Mouse (Mus musculus): ENCODE measurements around the gene Htra1. TPM values are rescaled to one million over a fixed set of nuclear protein-coding genes. Genes with fewer than 3 reads are reported as not detected.

The Htra1 gene
- total RNA-seq (2014; fragmentation: Nextera tagmentation) (not detected in 2 replicates), total RNA-seq (2017) (not detected in 2 replicates), polyA plus RNA-seq (2012) (not detected in 2 replicates)

DNA sequence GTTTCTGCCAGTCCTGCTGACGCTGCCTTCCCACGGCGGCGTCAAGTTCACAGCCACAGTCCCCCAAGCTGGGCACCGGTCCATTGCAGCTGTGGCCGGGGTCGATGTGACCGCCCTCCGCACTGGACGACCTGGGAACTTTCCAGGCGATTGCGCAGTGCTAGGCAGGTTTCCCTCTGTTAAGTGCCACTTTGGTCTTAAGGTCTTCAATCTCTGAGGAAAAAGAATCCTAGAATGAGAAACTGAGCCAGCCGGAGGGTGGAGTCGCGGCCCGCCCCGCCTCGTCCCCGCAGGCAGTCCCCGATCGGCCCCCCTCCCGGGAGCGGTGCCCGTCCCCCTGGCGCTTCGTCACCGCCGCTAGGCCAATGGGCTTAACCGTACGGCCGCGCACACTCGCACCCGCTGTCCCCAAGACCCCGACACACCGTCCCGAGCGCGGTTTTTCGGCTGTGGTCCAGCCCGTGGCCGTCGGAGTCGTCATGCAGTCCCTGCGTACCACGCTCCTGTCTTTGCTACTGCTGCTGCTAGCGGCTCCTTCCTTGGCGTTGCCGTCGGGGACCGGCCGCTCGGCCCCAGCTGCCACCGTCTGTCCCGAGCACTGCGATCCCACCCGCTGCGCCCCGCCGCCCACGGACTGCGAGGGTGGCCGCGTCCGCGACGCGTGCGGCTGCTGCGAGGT, at the start of gene Htra1:
Htra1 (plus strand) TSS at position 319 of the 679 bp plus-strand sequence.
- Histone ChIP-seq H3K4me3 (ENCODE audit: low read depth, low read length) (peak within 1 kb of the TSS; percentile 46), H3K27me3 (ENCODE audit: insufficient read depth, low read length) (no peaks in the 10 kb centered on the region), H3K9me3 (replicated peaks) (peaks cover 85% of the 10 kb centered on the region), H3K4me1 (ENCODE audit: insufficient read depth, low read depth, low read length) (no peaks in the 10 kb centered on the region), H3K36me3 (replicated peaks) (no peaks in the 10 kb centered on the region)
- TF ChIP-seq POLR2AphosphoS5 (IDR thresholded peaks at IDR 0.05; ENCODE audit: insufficient replicate concordance, low read depth, low read length) (no peak), CTCF (IDR thresholded peaks at IDR 0.05; ENCODE audit: low read depth, low read length) (no peak), GATA1 (IDR thresholded peaks at IDR 0.05; ENCODE audit: borderline replicate concordance, low read length) (no peak), TAL1 (conservative IDR thresholded peaks at IDR 0.05; ENCODE audit: low read depth, low read length) (no peak), GATA2 (IDR thresholded peaks at IDR 0.05; ENCODE audit: borderline replicate concordance, low read depth, low read length) (no peak)
- ATAC-seq (ENCODE audit: extremely low read depth, insufficient number of reproducible peaks, low FRiP score, poor library complexity, severe bottlenecking): no peak
- no peak for DNase-seq (ENCODE audit: low spot score)

- no peaks in the 10 kb centered on the region for H3K4me1 ChIP-seq (ENCODE audit: insufficient read depth, low read depth, low read length)
- DNase-seq (ENCODE audit: low spot score): no peak
- TF ChIP-seq POLR2AphosphoS5 (IDR thresholded peaks at IDR 0.05; ENCODE audit: insufficient replicate concordance, low read depth, low read length) (no peak), TAL1 (conservative IDR thresholded peaks at IDR 0.05; ENCODE audit: low read depth, low read length) (no peak), CTCF (IDR thresholded peaks at IDR 0.05; ENCODE audit: low read depth, low read length) (no peak), GATA1 (IDR thresholded peaks at IDR 0.05; ENCODE audit: borderline replicate concordance, low read length) (no peak), GATA2 (IDR thresholded peaks at IDR 0.05; ENCODE audit: borderline replicate concordance, low read depth, low read length) (no peak)
- H3K27me3 ChIP-seq (ENCODE audit: insufficient read depth, low read length): no peaks in the 10 kb centered on the region
- no peak overlapping the region for H3K4me3 ChIP-seq (ENCODE audit: low read depth, low read length)
- no peak for ATAC-seq (ENCODE audit: extremely low read depth, insufficient number of reproducible peaks, low FRiP score, poor library complexity, severe bottlenecking)
- H3K36me3 ChIP-seq (replicated peaks): no peaks in the 10 kb centered on the region
- peaks cover 28% of the 10 kb centered on the region for H3K9me3 ChIP-seq (replicated peaks)
These were observed 49.7 kb upstream of the Htra1 start for GRCm38 (mm10) chr7:130886246-130886645.

DNA sequence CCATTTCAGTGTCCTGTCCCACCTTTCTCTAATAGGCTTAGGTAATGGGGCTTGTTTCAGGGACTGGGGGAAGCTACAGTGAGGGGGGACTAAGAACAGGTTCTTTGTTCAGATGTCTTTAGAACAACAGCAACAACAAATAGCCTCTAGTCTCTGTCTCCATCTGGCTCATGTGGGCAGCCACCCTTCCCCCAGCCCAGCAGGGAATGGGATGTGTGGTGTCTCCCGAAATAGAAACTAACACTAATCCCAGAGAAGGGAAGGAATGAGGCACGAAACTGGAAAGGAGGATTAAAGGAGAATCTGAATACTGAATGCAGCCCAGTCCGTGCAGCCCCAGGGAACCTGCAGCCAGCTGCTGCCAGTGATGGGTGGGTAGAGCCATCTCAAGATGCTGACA, 48.0 kb upstream of the Htra1 start:
- TF ChIP-seq GATA2 (IDR thresholded peaks at IDR 0.05; ENCODE audit: borderline replicate concordance, low read depth, low read length) (no peak), GATA1 (IDR thresholded peaks at IDR 0.05; ENCODE audit: borderline replicate concordance, low read length) (no peak), CTCF (IDR thresholded peaks at IDR 0.05; ENCODE audit: low read depth, low read length) (no peak), POLR2AphosphoS5 (IDR thresholded peaks at IDR 0.05; ENCODE audit: insufficient replicate concordance, low read depth, low read length) (no peak), TAL1 (conservative IDR thresholded peaks at IDR 0.05; ENCODE audit: low read depth, low read length) (no peak)
- ATAC-seq (ENCODE audit: extremely low read depth, insufficient number of reproducible peaks, low FRiP score, poor library complexity, severe bottlenecking) (no peak), DNase-seq (ENCODE audit: low spot score) (no peak)
- Histone ChIP-seq H3K4me3 (ENCODE audit: low read depth, low read length) (no peak overlapping the region), H3K27me3 (ENCODE audit: insufficient read depth, low read length) (no peaks in the 10 kb centered on the region), H3K4me1 (ENCODE audit: insufficient read depth, low read depth, low read length) (no peaks in the 10 kb centered on the region), H3K36me3 (replicated peaks) (no peaks in the 10 kb centered on the region), H3K9me3 (replicated peaks) (peaks cover 34% of the 10 kb centered on the region)

GRCm38 (mm10) chr7:130890871-130891270, 45.0 kb upstream of the Htra1 start:
- Histone ChIP-seq H3K27me3 (ENCODE audit: insufficient read depth, low read length) (no peaks in the 10 kb centered on the region), H3K9me3 (replicated peaks) (peaks cover 32% of the 10 kb centered on the region), H3K4me3 (ENCODE audit: low read depth, low read length) (no peak overlapping the region), H3K4me1 (ENCODE audit: insufficient read depth, low read depth, low read length) (no peaks in the 10 kb centered on the region), H3K36me3 (replicated peaks) (no peaks in the 10 kb centered on the region)
- DNase-seq (ENCODE audit: low spot score): no peak
- ATAC-seq (ENCODE audit: extremely low read depth, insufficient number of reproducible peaks, low FRiP score, poor library complexity, severe bottlenecking): no peak
- TF ChIP-seq GATA2 (IDR thresholded peaks at IDR 0.05; ENCODE audit: borderline replicate concordance, low read depth, low read length): no peak
- TF ChIP-seq TAL1 (conservative IDR thresholded peaks at IDR 0.05; ENCODE audit: low read depth, low read length): no peak
- TF ChIP-seq CTCF (IDR thresholded peaks at IDR 0.05; ENCODE audit: low read depth, low read length): no peak
- no peak for TF ChIP-seq POLR2AphosphoS5 (IDR thresholded peaks at IDR 0.05; ENCODE audit: insufficient replicate concordance, low read depth, low read length)
- TF ChIP-seq GATA1 (IDR thresholded peaks at IDR 0.05; ENCODE audit: borderline replicate concordance, low read length): no peak

- no peak for DNase-seq (ENCODE audit: low spot score)
- H3K4me3 ChIP-seq (ENCODE audit: low read depth, low read length): no peak overlapping the region
These were observed 42.9 kb upstream of the Htra1 start for GRCm38 (mm10) chr7:130892973-130893372.

GRCm38 (mm10) chr7:130894931-130895617, 40.8 kb upstream of the Htra1 start:
- peaks cover 25% of the 10 kb centered on the region for H3K9me3 ChIP-seq (replicated peaks)
- no peaks in the 10 kb centered on the region for H3K4me1 ChIP-seq (ENCODE audit: insufficient read depth, low read depth, low read length)
- no peak for TF ChIP-seq POLR2AphosphoS5 (IDR thresholded peaks at IDR 0.05; ENCODE audit: insufficient replicate concordance, low read depth, low read length)
- TF ChIP-seq TAL1 (conservative IDR thresholded peaks at IDR 0.05; ENCODE audit: low read depth, low read length): no peak
- no peak for TF ChIP-seq CTCF (IDR thresholded peaks at IDR 0.05; ENCODE audit: low read depth, low read length)
- no peak for TF ChIP-seq GATA1 (IDR thresholded peaks at IDR 0.05; ENCODE audit: borderline replicate concordance, low read length)
- ATAC-seq (ENCODE audit: extremely low read depth, insufficient number of reproducible peaks, low FRiP score, poor library complexity, severe bottlenecking) (no peak), DNase-seq (ENCODE audit: low spot score) (no peak)
- no peaks in the 10 kb centered on the region for H3K36me3 ChIP-seq (replicated peaks)
- H3K4me3 ChIP-seq (ENCODE audit: low read depth, low read length): no peak overlapping the region
- H3K27me3 ChIP-seq (ENCODE audit: insufficient read depth, low read length): no peaks in the 10 kb centered on the region

More at GRCm38 (mm10) chr7:130892973-130893372, 42.9 kb upstream of the Htra1 start:
- ATAC-seq (ENCODE audit: extremely low read depth, insufficient number of reproducible peaks, low FRiP score, poor library complexity, severe bottlenecking): no peak
- no peaks in the 10 kb centered on the region for H3K4me1 ChIP-seq (ENCODE audit: insufficient read depth, low read depth, low read length)
- H3K36me3 ChIP-seq (replicated peaks): no peaks in the 10 kb centered on the region
- H3K27me3 ChIP-seq (ENCODE audit: insufficient read depth, low read length): no peaks in the 10 kb centered on the region
- peaks cover 32% of the 10 kb centered on the region for H3K9me3 ChIP-seq (replicated peaks)
- TF ChIP-seq POLR2AphosphoS5 (IDR thresholded peaks at IDR 0.05; ENCODE audit: insufficient replicate concordance, low read depth, low read length): no peak
